Mouse (Mus musculus): ENCODE measurements at regions not wholly inside any gene's neighbourhood (a gene's known extent, or its start where the extent isn't known, plus 50 kb on each side); places are given as distances from the start of the nearest gene placed in this dataset.

- Histone ChIP-seq H3K27ac (ENCODE audit: low read depth) (no peak overlapping the region), H3K4me3 (ENCODE audit: low read depth, low read length) (no peak overlapping the region), H3K9ac (no peak overlapping the region), H3K4me1 (ENCODE audit: insufficient read depth) (no peaks in the 10 kb centered on the region), H3K27me3 (ENCODE audit: insufficient read depth, low read length) (no peaks in the 10 kb centered on the region), H3K36me3 (ENCODE audit: insufficient read depth) (no peaks in the 10 kb centered on the region), H3K9me3 (ENCODE audit: low read depth, low read length) (no peaks in the 10 kb centered on the region), H3K4me2 (no peak overlapping the region)
- DNase-seq: no peak
- TF ChIP-seq CTCF (IDR thresholded peaks at IDR 0.05; ENCODE audit: low read depth): no peak
- no peak for ATAC-seq (ENCODE audit: insufficient read depth)
Observed at GRCm38 (mm10) chr14:107586715-107587114, 1327.2 kb downstream of the Slitrk1 start.

GRCm38 (mm10) chr14:107584252-107584651 lies 1329.7 kb downstream of the Slitrk1 start:
- Histone ChIP-seq H3K4me2 (no peak overlapping the region), H3K4me3 (ENCODE audit: low read depth, low read length) (no peak overlapping the region), H3K4me1 (ENCODE audit: insufficient read depth) (no peaks in the 10 kb centered on the region), H3K27ac (ENCODE audit: low read depth) (no peak overlapping the region), H3K9ac (no peak overlapping the region), H3K9me3 (ENCODE audit: low read depth, low read length) (no peaks in the 10 kb centered on the region), H3K36me3 (ENCODE audit: insufficient read depth) (no peaks in the 10 kb centered on the region), H3K27me3 (ENCODE audit: insufficient read depth, low read length) (no peaks in the 10 kb centered on the region)
- no peak for TF ChIP-seq CTCF (IDR thresholded peaks at IDR 0.05; ENCODE audit: low read depth)
- 64% methylated on average over 2 of the region's 2 CpGs for WGBS
- no peak for DNase-seq
- no peak for ATAC-seq (ENCODE audit: insufficient read depth)

GRCm38 (mm10) chr14:107570676-107571075 lies 1343.3 kb downstream of the Slitrk1 start:
- Histone ChIP-seq H3K9me3 (ENCODE audit: low read depth, low read length) (no peaks in the 10 kb centered on the region), H3K4me2 (no peak overlapping the region), H3K36me3 (ENCODE audit: insufficient read depth) (no peaks in the 10 kb centered on the region), H3K9ac (no peak overlapping the region), H3K4me1 (ENCODE audit: insufficient read depth) (no peaks in the 10 kb centered on the region), H3K4me3 (ENCODE audit: low read depth, low read length) (no peak overlapping the region), H3K27me3 (ENCODE audit: insufficient read depth, low read length) (no peaks in the 10 kb centered on the region), H3K27ac (ENCODE audit: low read depth) (no peak overlapping the region)
- DNase-seq (no peak), ATAC-seq (ENCODE audit: insufficient read depth) (no peak)
- no peak for TF ChIP-seq CTCF (IDR thresholded peaks at IDR 0.05; ENCODE audit: low read depth)
- 90% methylated on average over 1 of the region's 1 CpGs for WGBS

GRCm38 (mm10) chr14:107568496-107568895 lies 1345.5 kb downstream of the Slitrk1 start:
- Histone ChIP-seq H3K27me3 (ENCODE audit: insufficient read depth, low read length) (no peaks in the 10 kb centered on the region), H3K9me3 (ENCODE audit: low read depth, low read length) (no peaks in the 10 kb centered on the region), H3K4me1 (ENCODE audit: insufficient read depth) (no peaks in the 10 kb centered on the region), H3K4me3 (ENCODE audit: low read depth, low read length) (no peak overlapping the region), H3K36me3 (ENCODE audit: insufficient read depth) (no peaks in the 10 kb centered on the region), H3K27ac (ENCODE audit: low read depth) (no peak overlapping the region), H3K9ac (no peak overlapping the region), H3K4me2 (no peak overlapping the region)
- WGBS: 79% methylated on average over 2 of the region's 2 CpGs
- no peak for DNase-seq
- TF ChIP-seq CTCF (IDR thresholded peaks at IDR 0.05; ENCODE audit: low read depth): no peak
- ATAC-seq (ENCODE audit: insufficient read depth): no peak

All from lung, embryonic 14.5 days (tissue).